Mouse (Mus musculus): ENCODE data around the gene Sult2a4. TPM values are rescaled to one million over a fixed set of nuclear protein-coding genes. Genes with fewer than 3 reads are reported as not detected.
"Not testable (repeated sequence)": the region's sequence is repeated elsewhere in the genome, so short reads cannot be mapped to it uniquely, and the experiment has no call there.

The Sult2a4 gene
- not detected in 2 replicates for polyA plus RNA-seq (2012; ENCODE audit: insufficient read depth, low replicate concordance)

- H3K4me1 ChIP-seq; H3K4me3 ChIP-seq (replicated peaks); H3K27me3 ChIP-seq (replicated peaks); H3K9me3 ChIP-seq; H3K36me3 ChIP-seq (replicated peaks; ENCODE audit: low read length): not testable (repeated sequence)
Observed at GRCm38 (mm10) chr7:13989507-13989906, at the start of gene Sult2a4. Gene Sult2a4 (minus strand): TSS chr7:13989607.

- not testable (repeated sequence) for H3K36me3 ChIP-seq (replicated peaks; ENCODE audit: low read length); H3K9me3 ChIP-seq; H3K27me3 ChIP-seq (replicated peaks); H3K4me3 ChIP-seq (replicated peaks); H3K4me1 ChIP-seq
Observed at GRCm38 (mm10) chr7:14030831-14031230, 41.4 kb upstream of the Sult2a4 start.

GRCm38 (mm10) chr7:14013083-14013482 is 23.7 kb upstream of the Sult2a4 start:
- Histone ChIP-seq H3K36me3 (replicated peaks; ENCODE audit: low read length) (no peaks in the 10 kb centered on the region), H3K4me1 (no peaks in the 10 kb centered on the region), H3K4me3 (replicated peaks) (no peak overlapping the region), H3K27me3 (replicated peaks) (no peaks in the 10 kb centered on the region), H3K9me3 (peaks cover 30% of the 10 kb centered on the region)
- TF ChIP-seq GATA1 (IDR thresholded peaks at IDR 0.05; ENCODE audit: borderline replicate concordance, low read length) (no peak), FLI1 (IDR thresholded peaks at IDR 0.05; ENCODE audit: low read length) (no peak)

GRCm38 (mm10) chr7:14010686-14011085 is 21.3 kb upstream of the Sult2a4 start:
- not testable (repeated sequence) for H3K27me3 ChIP-seq (replicated peaks); H3K36me3 ChIP-seq (replicated peaks; ENCODE audit: low read length); H3K4me3 ChIP-seq (replicated peaks); H3K4me1 ChIP-seq
- H3K9me3 ChIP-seq, result peaks cover 24% of the 10 kb centered on the region

Other genes with a start within 250 kb of the Sult2a4 start
- gene Sult2a1, start 152.2 kb downstream of the Sult2a4 start, polyA plus RNA-seq (2012; ENCODE audit: insufficient read depth, low replicate concordance), result not detected in 2 replicates
- gene Sult2a3, start 133.4 kb upstream of the Sult2a4 start, polyA plus RNA-seq (2012; ENCODE audit: insufficient read depth, low replicate concordance), result not detected in 2 replicates